Mouse (Mus musculus): ENCODE measurements at regions not wholly inside any gene's neighbourhood (a gene's known extent, or its start where the extent isn't known, plus 50 kb on each side); places are given as distances from the start of the nearest gene placed in this dataset.

DNA sequence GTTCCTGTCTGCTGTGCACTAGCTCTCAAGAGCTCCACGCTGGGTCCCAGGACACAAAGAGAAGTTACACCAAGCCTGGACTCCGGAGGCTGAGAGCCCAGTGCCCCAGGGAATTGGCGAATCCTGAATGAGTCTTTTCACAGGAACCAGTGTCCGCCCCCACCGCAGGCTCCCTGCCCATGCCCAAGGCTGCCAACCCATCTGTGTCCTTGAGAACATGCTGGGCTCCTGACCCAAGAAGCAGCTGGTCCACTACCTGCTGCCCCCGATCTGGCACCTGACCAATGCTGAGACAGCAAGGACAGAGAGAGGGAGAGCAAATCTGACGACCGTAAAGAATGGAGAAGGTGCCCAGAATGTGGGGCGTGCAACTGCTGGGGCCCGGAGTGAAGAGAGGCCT lies 85.2 kb upstream of the Cplx2 start:
- DNase-seq (ENCODE audit: low spot score in 2 of 2), result peak; percentile 72 to 75

GRCm38 (mm10) chr13:54286616-54287015 lies 84.5 kb upstream of the Cplx2 start:
- no peak for DNase-seq (ENCODE audit: low spot score in 2 of 2)

DNA sequence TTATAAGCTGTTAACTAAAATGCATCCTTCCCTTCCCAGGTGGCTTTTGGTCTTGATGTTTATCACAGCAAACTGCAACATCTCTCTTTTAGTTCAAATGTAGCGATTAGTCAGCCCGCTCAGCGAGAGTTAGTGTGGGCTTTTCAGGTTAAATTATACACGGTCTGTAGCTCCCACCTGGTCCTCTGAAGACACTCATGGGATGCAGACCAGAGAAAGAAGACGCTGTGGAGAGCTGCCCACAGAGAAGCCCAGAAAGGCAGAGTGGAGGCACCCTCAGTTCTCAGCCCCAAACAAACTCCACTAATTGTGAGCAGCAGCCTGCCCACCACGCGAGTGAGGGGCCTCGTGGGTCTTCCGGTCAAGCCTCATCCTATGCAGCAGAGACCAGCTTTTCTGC lies 81.1 kb upstream of the Cplx2 start:
- no peak for DNase-seq (ENCODE audit: low spot score in 2 of 2)

DNA sequence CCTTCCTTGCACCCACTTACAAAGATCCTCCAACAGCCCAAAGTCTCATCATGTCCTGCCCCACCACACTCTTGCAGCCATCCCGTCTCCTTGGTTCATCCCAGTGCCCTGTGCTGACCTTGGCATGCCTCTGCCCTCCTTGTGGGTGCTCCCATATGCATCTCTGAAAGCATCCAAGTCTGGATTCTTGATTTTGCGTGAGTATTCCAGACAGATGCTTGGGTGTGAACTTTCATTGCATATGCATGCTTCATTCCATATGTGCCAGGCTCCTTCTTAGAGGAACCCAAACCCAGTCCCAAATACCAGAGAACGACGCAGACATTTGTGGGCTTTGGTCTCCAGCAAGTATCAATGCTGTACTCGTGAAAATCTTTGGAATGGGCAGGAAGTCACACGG lies 78.8 kb upstream of the Cplx2 start:
- no peak for DNase-seq (ENCODE audit: low spot score in 2 of 2)

DNA sequence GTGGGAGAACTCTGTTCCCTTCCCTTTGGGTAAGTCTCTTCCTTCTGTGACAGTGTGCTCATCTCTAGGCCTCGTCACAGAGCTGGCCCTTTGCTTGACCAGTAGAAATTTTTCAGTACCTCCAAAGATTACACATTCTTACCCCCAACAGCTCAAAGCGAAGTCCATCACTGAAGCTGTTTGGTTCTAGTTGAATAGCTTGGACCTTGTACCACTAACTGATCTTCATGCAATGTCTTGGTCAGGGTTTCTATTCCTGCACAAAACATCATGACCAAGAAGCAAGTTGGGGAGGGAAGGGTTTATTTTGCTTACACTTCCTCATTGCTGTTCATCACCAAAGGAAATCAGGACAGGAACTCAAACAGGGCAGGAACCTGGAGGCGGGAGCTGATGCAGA lies 78.1 kb upstream of the Cplx2 start:
- DNase-seq (ENCODE audit: low spot score in 2 of 2), result no peak

GRCm38 (mm10) chr13:54295475-54296259 lies 75.5 kb upstream of the Cplx2 start:
- DNase-seq (ENCODE audit: low spot score in 2 of 2), result no peak

GRCm38 (mm10) chr13:54296260-54296555 lies 74.9 kb upstream of the Cplx2 start:
- DNase-seq (ENCODE audit: low spot score in 2 of 2), result no peak

DNA sequence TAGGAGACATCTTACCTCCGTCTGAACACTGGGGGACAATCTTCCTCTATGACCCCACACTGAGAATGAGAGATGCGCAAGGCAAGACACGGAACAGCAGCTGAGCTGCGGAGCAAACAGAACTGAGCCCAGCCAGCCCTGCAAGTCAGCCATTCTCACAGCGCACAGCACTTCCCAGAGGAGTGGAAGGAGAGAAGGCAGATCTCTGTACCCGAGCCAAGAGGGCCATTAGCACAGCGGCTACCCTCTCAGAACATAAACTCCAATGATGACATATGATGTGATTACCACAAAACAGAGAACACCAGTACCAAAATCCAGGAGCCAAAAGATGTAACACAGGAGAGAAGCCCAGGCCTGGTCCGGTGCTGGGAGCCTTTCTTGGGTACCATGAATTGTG lies 72.3 kb upstream of the Cplx2 start:
- DNase-seq (ENCODE audit: low spot score in 2 of 2), result no peak

DNA sequence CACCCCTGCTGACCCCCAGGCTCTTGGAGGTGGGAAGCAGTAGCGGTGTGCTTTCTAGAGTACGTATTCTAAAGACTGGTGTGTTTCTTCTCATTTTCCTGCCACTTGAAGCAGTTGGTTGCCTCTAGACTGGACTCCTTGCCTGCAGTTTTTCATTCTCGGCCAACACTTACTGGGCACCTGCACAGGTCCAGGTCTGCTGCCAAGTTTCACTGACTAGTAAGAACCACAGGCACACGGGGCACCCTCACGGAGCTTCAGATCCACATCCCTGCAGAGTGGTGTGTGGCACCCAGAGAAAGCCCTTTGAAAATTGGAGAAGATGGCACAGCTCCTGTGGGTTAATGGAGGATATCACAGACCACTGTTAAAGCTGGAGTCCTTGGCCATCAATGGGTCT lies 71.9 kb upstream of the Cplx2 start:
- DNase-seq (ENCODE audit: low spot score in 2 of 2), result no peak

- no peak for DNase-seq (ENCODE audit: low spot score in 2 of 2)
These were observed 70.0 kb upstream of the Cplx2 start for GRCm38 (mm10) chr13:54301110-54301509.

GRCm38 (mm10) chr13:54301677-54302076 lies 69.5 kb upstream of the Cplx2 start:
- DNase-seq (ENCODE audit: low spot score in 2 of 2), result no peak

GRCm38 (mm10) chr13:54302351-54303070 lies 68.6 kb upstream of the Cplx2 start:
- DNase-seq (ENCODE audit: low spot score in 2 of 2), result no peak

- peak; percentile 78 to 81 for DNase-seq (ENCODE audit: low spot score in 2 of 2)
These were observed 67.9 kb upstream of the Cplx2 start for GRCm38 (mm10) chr13:54303071-54303924.

- DNase-seq (ENCODE audit: low spot score in 2 of 2), result no peak
These were observed 66.9 kb upstream of the Cplx2 start for GRCm38 (mm10) chr13:54304251-54304650.

GRCm38 (mm10) chr13:54308591-54308990 lies 62.6 kb upstream of the Cplx2 start:
- DNase-seq (ENCODE audit: low spot score in 2 of 2), result no peak

GRCm38 (mm10) chr13:54309354-54309753 lies 61.8 kb upstream of the Cplx2 start:
- no peak for DNase-seq (ENCODE audit: low spot score in 2 of 2)

DNA sequence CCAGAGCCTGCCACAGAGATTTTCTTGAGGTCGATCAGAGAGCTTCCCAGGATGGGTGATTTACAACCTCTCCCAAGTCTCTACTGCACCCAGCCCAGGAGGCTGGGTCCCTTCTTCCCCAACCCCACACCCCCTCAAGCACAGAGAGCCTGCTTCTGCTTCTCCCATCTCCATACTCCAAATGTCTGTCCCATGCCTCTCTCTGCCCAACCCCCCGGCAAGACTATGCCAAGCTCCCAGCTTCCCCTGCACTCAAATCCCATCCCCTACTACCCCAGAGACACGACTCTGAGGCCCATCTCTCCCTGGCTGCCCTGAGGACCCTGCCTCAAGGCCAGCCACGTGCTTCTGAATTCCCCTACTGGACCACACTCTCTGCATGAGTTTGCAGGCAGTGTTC lies 61.0 kb upstream of the Cplx2 start:
- DNase-seq (ENCODE audit: low spot score in 2 of 2), result no peak

GRCm38 (mm10) chr13:54311327-54312026 lies 59.7 kb upstream of the Cplx2 start:
- DNase-seq (ENCODE audit: low spot score in 2 of 2), result no peak

DNA sequence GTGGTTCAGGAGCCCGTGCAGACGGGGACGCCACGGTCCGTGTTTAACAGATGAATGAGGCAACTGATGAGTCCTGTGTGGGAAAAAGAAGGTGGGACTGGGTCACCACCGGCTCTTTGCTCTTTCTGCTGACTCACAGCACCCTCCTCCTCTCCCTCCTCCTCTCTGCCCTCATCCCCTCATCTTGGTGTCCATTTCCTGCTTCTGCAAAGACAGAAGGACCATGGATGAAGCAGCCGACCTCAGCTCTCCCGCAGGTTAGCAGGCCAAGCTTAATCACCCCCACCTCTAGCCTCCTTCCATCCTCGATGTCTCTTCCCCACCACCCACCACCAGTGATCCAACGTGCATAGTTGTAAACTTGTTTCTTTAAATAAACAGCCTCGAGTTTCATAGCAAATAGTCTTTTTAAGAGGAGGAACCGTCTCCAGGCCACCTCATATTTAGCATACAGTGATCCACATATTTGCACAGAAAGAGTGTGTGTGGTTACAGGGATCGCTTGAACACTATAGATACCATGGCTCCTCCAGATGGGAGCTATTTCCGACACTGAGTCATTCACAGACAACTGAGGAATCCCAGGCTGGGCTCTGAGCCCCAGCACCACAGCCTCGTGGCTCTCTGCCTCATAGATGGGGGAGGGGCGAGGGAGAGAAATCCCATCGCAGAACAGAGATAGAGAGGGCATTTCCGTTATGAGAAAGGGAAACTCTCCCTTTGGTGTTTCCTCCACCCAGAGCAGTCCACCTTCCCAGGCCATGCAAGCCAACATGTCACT lies 58.6 kb upstream of the Cplx2 start:
- DNase-seq (ENCODE audit: low spot score in 2 of 2), result peak; percentile 75 to 85

GRCm38 (mm10) chr13:54315333-54315732 lies 55.8 kb upstream of the Cplx2 start:
- no peak for DNase-seq (ENCODE audit: low spot score in 2 of 2)

GRCm38 (mm10) chr13:54316907-54317306 lies 54.2 kb upstream of the Cplx2 start:
- no peak for DNase-seq (ENCODE audit: low spot score in 2 of 2)
